Mouse (Mus musculus) heart, adult 9 months (tissue): ENCODE measurements around the gene Gnpat.

Experiments used
- DNase-seq, 2 experiments: peaks; one replicate each; pipeline ENCODE4 v3.0.0; 2022; ENCODE audit warnings: low spot score in 2 of 2

Gene Gnpat

DNA sequence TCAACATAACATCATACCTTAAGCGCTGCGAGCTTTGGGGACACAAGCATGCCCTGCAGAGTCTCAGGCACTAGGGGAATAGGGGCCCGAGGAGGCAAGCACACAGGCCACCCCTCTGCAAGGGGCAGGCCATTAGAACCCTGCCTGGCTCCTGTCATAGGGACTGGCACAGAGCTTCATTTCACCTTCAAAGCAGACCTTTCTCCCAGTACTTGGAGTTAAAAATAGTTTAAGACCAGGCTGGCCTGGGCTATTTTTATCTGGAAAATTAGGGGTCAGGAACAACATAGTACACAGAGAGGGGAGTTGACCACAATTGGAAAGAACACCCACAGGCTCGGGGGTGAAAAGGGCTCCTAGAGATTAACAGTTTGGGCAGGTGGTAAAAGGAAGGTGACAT lies 74.5 kb downstream of the Gnpat start:
- DNase-seq = peak in 1 of 2 experiments; percentile 58
